In the genomic region with DNA sequence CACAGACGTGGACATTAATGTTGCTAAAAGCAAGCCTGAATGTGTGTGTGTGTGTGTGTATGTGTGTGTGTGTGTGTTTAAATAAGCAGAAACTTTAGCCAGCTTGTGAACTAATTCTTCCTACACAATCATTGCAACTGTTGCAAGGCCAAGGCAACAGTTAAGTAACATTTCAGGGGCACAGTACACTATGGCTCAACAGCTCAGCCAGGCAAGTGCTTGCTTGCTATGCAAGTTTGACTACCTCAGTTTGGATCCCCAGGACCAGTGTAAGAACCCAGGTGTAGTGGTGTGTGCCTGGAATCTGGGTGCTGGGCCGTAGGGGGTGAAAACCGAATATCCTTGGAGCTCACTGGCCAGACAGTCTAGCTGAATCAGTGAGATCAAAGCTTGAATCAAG, we compare ENCODE assay signal across 8 mouse cellular contexts. TPM values are rescaled to one million over a fixed set of nuclear protein-coding genes. Genes with fewer than 3 reads are reported as not detected.
DNase-seq lines count a peak whose midpoint lies in the region; ATAC-seq and TF ChIP-seq lines count a peak whose summit lies in the region.

No protein-coding gene starts in this region.

- peak overlapping the region; percentile 33; the same call in 1 of the 2 replicates for H3K9ac ChIP-seq in liver, adult 2 months (ENCODE audit: low read depth, low read length)
- H3K9ac ChIP-seq in embryonic facial prominence, embryonic 12.5 days: peak overlapping the region; percentile 30
- H3K9ac ChIP-seq in intestine, postnatal 0 days (ENCODE audit: low read depth, low read length): no peak overlapping the region
- H3K9ac ChIP-seq in midbrain, embryonic 16.5 days (ENCODE audit: low read depth, low read length): no peak overlapping the region

- TF ChIP-seq POLR2A in liver, adult 2 months (IDR thresholded peaks at IDR 0.05; ENCODE audit: extremely low read depth, insufficient read depth, low read length): no peak

- DNase-seq in liver, adult 2 months (ENCODE audit: extremely low read depth, low read depth, low spot score): peak; percentile 91
- no peak for DNase-seq in liver
- no peak for DNase-seq in Muller cell, postnatal 12 days (ENCODE audit: inconsistent ontology term)
- no peak for DNase-seq in urinary bladder, postnatal 4 days (ENCODE audit: low spot score in 2 of 2)
- DNase-seq in right cerebral cortex, postnatal 14 days: no peak

- no peaks in the 10 kb centered on the region for H3K9me3 ChIP-seq in embryonic facial prominence, embryonic 12.5 days
- H3K9me3 ChIP-seq in intestine, postnatal 0 days (ENCODE audit: control insufficient read depth): no peaks in the 10 kb centered on the region
- H3K9me3 ChIP-seq in midbrain, embryonic 16.5 days (replicated peaks; ENCODE audit: control insufficient read depth, low read length, poor library complexity, severe bottlenecking): no peaks in the 10 kb centered on the region

- WGBS in liver, adult 2 months: 26% methylated on average over 3 of the region's 3 CpGs
- WGBS in embryonic facial prominence, embryonic 12.5 days: 40% methylated on average over 3 of the region's 3 CpGs
- WGBS in intestine, postnatal 0 days: 50% methylated on average over 3 of the region's 3 CpGs
- 62% methylated on average over 3 of the region's 3 CpGs for WGBS in midbrain, embryonic 16.5 days

- no peak for TF ChIP-seq CTCF in liver, adult 2 months (IDR thresholded peaks at IDR 0.05; ENCODE audit: low read depth, low read length)
- TF ChIP-seq CTCF in intestine, postnatal 0 days (IDR thresholded peaks at IDR 0.05; ENCODE audit: low read depth): no peak

- peak overlapping the region; percentile 85 for H3K4me2 ChIP-seq in embryonic facial prominence, embryonic 12.5 days (replicated peaks)
- H3K4me2 ChIP-seq in intestine, postnatal 0 days (replicated peaks; ENCODE audit: low read depth): peak overlapping the region; percentile 92
- H3K4me2 ChIP-seq in midbrain, embryonic 16.5 days (ENCODE audit: low read length): peak overlapping the region; percentile 82; the same call in 1 of the 2 replicates

- peaks cover 13% of the 10 kb centered on the region; the same call in 1 of the 2 replicates for H3K79me2 ChIP-seq in liver, adult 2 months (ENCODE audit: control insufficient read depth, insufficient read depth, low read length)

- no peaks in the 10 kb centered on the region for H3K36me3 ChIP-seq in liver, adult 2 months (ENCODE audit: control insufficient read depth, insufficient read depth, low read length)
- no peaks in the 10 kb centered on the region for H3K36me3 ChIP-seq in embryonic facial prominence, embryonic 12.5 days
- H3K36me3 ChIP-seq in intestine, postnatal 0 days (ENCODE audit: control insufficient read depth, insufficient read depth): no peaks in the 10 kb centered on the region
- H3K36me3 ChIP-seq in midbrain, embryonic 16.5 days (ENCODE audit: control insufficient read depth, insufficient read depth, low read length): no peaks in the 10 kb centered on the region

- peak overlapping the region; percentile 18 for H3K4me3 ChIP-seq in liver, adult 2 months (ENCODE audit: insufficient read depth, low read depth, low read length)
- H3K4me3 ChIP-seq in embryonic facial prominence, embryonic 12.5 days: peak overlapping the region; percentile 73
- peak overlapping the region; percentile 88; the same call in 1 of the 2 replicates for H3K4me3 ChIP-seq in intestine, postnatal 0 days (ENCODE audit: low read depth, low read length)
- no peak overlapping the region for H3K4me3 ChIP-seq in midbrain, embryonic 16.5 days (ENCODE audit: low read depth, low read length)

- H3K27me3 ChIP-seq in liver, adult 2 months (ENCODE audit: control insufficient read depth, insufficient read depth, low read length): no peaks in the 10 kb centered on the region
- no peaks in the 10 kb centered on the region for H3K27me3 ChIP-seq in embryonic facial prominence, embryonic 12.5 days
- no peaks in the 10 kb centered on the region for H3K27me3 ChIP-seq in intestine, postnatal 0 days (replicated peaks; ENCODE audit: control insufficient read depth, insufficient read depth, low read length)
- H3K27me3 ChIP-seq in midbrain, embryonic 16.5 days (ENCODE audit: control insufficient read depth, insufficient read depth, low read depth, low read length): no peaks in the 10 kb centered on the region

- H3K4me1 ChIP-seq in liver, adult 2 months (ENCODE audit: control insufficient read depth, insufficient read depth, low read length): peaks cover 27% of the 10 kb centered on the region
- peaks cover 22% of the 10 kb centered on the region for H3K4me1 ChIP-seq in embryonic facial prominence, embryonic 12.5 days
- peaks cover 12% of the 10 kb centered on the region for H3K4me1 ChIP-seq in intestine, postnatal 0 days (replicated peaks; ENCODE audit: control insufficient read depth, insufficient read depth, low read length)
- H3K4me1 ChIP-seq in midbrain, embryonic 16.5 days (ENCODE audit: control insufficient read depth, insufficient read depth, low read length): peaks cover 25% of the 10 kb centered on the region

- ATAC-seq in embryonic facial prominence, embryonic 12.5 days (ENCODE audit: insufficient number of reproducible peaks, insufficient read depth, low FRiP score, low TSS enrichment): no peak
- no peak for ATAC-seq in intestine, postnatal 0 days
- ATAC-seq in midbrain, embryonic 16.5 days: no peak

- H3K27ac ChIP-seq in liver, adult 2 months (replicated peaks; ENCODE audit: insufficient read depth, low read depth, low read length): peak overlapping the region; percentile 69
- no peak overlapping the region for H3K27ac ChIP-seq in embryonic facial prominence, embryonic 12.5 days
- H3K27ac ChIP-seq in intestine, postnatal 0 days (ENCODE audit: low read depth, low read length): no peak overlapping the region
- no peak overlapping the region for H3K27ac ChIP-seq in midbrain, embryonic 16.5 days (ENCODE audit: low read length)

RNA-seq across cellular contexts. Expression of a gene that starts 2.6 kb away (rescaled TPM):
- total RNA-seq in liver, adult 2 months (2014; rRNA removed): 53.7 and 59.5 TPM in 2 replicates
- 26.3 and 28.9 TPM in 2 replicates for polyA plus RNA-seq in liver, adult 2 months (2012; rRNA removed)
- polyA plus RNA-seq in embryonic facial prominence, embryonic 12.5 days (2016; fragmentation: Nextera tagmentation; extraction: Ambion mirVana): 60.6 and 64.4 TPM in 2 replicates
- polyA plus RNA-seq in intestine, postnatal 0 days (2015; fragmentation: Nextera tagmentation; extraction: Ambion mirVana): 30.3 and 31.9 TPM in 2 replicates
- 16.4 and 16.7 TPM in 2 replicates for polyA plus RNA-seq in midbrain, embryonic 16.5 days (2015; fragmentation: Nextera tagmentation; extraction: Ambion mirVana)

Comparison
In these comparisons a context has a peak if more than half of its experiments do, and no peak if none do; other contexts are left out.
1. H3K9ac ChIP-seq: peak in liver, adult 2 months (single experiment) and embryonic facial prominence, embryonic 12.5 days (single experiment); none in intestine, postnatal 0 days (single experiment) and midbrain, embryonic 16.5 days (single experiment).
2. Peak in every context shown above with its lines, with median percentiles within 50 percentile points of each other: H3K4me2 ChIP-seq.